Mouse (Mus musculus): ENCODE measurements at regions not wholly inside any gene's neighbourhood (a gene's known extent, or its start where the extent isn't known, plus 50 kb on each side); places are given as distances from the start of the nearest gene placed in this dataset.

GRCm38 (mm10) chr17:51534678-51535077 lies 298.4 kb downstream of the Satb1 start:
- H3K27me3 ChIP-seq (ENCODE audit: control insufficient read depth, insufficient read depth, insufficient read length) = no peaks in the 10 kb centered on the region
- TF ChIP-seq REST (IDR thresholded peaks at IDR 0.05; ENCODE audit: insufficient read depth, insufficient read length) (peak; percentile 63), MYOD1 (IDR thresholded peaks at IDR 0.05; ENCODE audit: control insufficient read depth in 1 of 3, insufficient read length in 2 of 3, low read depth in 2 of 3) (no peak), E2F4 (IDR thresholded peaks at IDR 0.05; ENCODE audit: insufficient read depth) (no peak), POLR2AphosphoS2 (IDR thresholded peaks at IDR 0.05; ENCODE audit: insufficient read length, low read depth) (no peak), POLR2A (IDR thresholded peaks at IDR 0.05; ENCODE audit: insufficient read length, low read depth) (no peak), MAX (IDR thresholded peaks at IDR 0.05; ENCODE audit: low read depth) (no peak), SRF (IDR thresholded peaks at IDR 0.05; ENCODE audit: control insufficient read depth, insufficient read length, low read depth) (no peak)
- peak overlapping the region; percentile 38 for H3K4me2 ChIP-seq (ENCODE audit: low read depth)
- no peak overlapping the region for H3K4me3 ChIP-seq
- no peaks in the 10 kb centered on the region for H3K79me2 ChIP-seq (ENCODE audit: control insufficient read depth, insufficient read depth)
- no peak overlapping the region for H3ac ChIP-seq (ENCODE audit: control insufficient read depth, insufficient read length)
- no peaks in the 10 kb centered on the region for H3K36me3 ChIP-seq (ENCODE audit: control insufficient read depth, insufficient read depth)

GRCm38 (mm10) chr17:51534270-51534669 lies 298.8 kb downstream of the Satb1 start:
- peak overlapping the region; percentile 38 for H3K4me2 ChIP-seq (ENCODE audit: low read depth)
- no peak overlapping the region for H3K4me3 ChIP-seq

GRCm38 (mm10) chr17:51528161-51528560 lies 304.9 kb downstream of the Satb1 start:
- no peaks in the 10 kb centered on the region for H3K36me3 ChIP-seq (ENCODE audit: control insufficient read depth, insufficient read depth)
- no peak for TF ChIP-seq TCF3 (IDR thresholded peaks at IDR 0.05; ENCODE audit: insufficient read length, low read depth)
- TF ChIP-seq E2F4 (IDR thresholded peaks at IDR 0.05; ENCODE audit: insufficient read depth) = no peak
- TF ChIP-seq TCF12 (IDR thresholded peaks at IDR 0.05; ENCODE audit: insufficient read depth, poor library complexity, severe bottlenecking) = no peak
- TF ChIP-seq REST (IDR thresholded peaks at IDR 0.05; ENCODE audit: insufficient read depth, insufficient read length) = no peak
- no peak for TF ChIP-seq MAX (IDR thresholded peaks at IDR 0.05; ENCODE audit: low read depth)
- H3K27me3 ChIP-seq (ENCODE audit: control insufficient read depth, insufficient read depth, insufficient read length) = no peaks in the 10 kb centered on the region
- no peak overlapping the region for H3K4me3 ChIP-seq
- H3K79me2 ChIP-seq (ENCODE audit: control insufficient read depth, insufficient read depth) = no peaks in the 10 kb centered on the region
- H3ac ChIP-seq (ENCODE audit: control insufficient read depth, insufficient read length) = no peak overlapping the region
- H3K4me2 ChIP-seq (ENCODE audit: low read depth) = no peak overlapping the region

More at GRCm38 (mm10) chr17:51534270-51534669, 298.8 kb downstream of the Satb1 start:
- H3K79me2 ChIP-seq (ENCODE audit: control insufficient read depth, insufficient read depth) = no peaks in the 10 kb centered on the region
- TF ChIP-seq TCF3 (IDR thresholded peaks at IDR 0.05; ENCODE audit: insufficient read length, low read depth) = no peak
- no peak for TF ChIP-seq TCF12 (IDR thresholded peaks at IDR 0.05; ENCODE audit: insufficient read depth, poor library complexity, severe bottlenecking)
- H3K36me3 ChIP-seq (ENCODE audit: control insufficient read depth, insufficient read depth) = no peaks in the 10 kb centered on the region
- no peak overlapping the region for H3ac ChIP-seq (ENCODE audit: control insufficient read depth, insufficient read length)
- H3K27me3 ChIP-seq (ENCODE audit: control insufficient read depth, insufficient read depth, insufficient read length) = no peaks in the 10 kb centered on the region

GRCm38 (mm10) chr17:51526881-51527280 lies 306.2 kb downstream of the Satb1 start:
- no peaks in the 10 kb centered on the region for H3K27me3 ChIP-seq (ENCODE audit: control insufficient read depth, insufficient read depth, insufficient read length)
- no peaks in the 10 kb centered on the region for H3K79me2 ChIP-seq (ENCODE audit: control insufficient read depth, insufficient read depth)
- no peak for TF ChIP-seq REST (IDR thresholded peaks at IDR 0.05; ENCODE audit: insufficient read depth, insufficient read length)
- no peak for TF ChIP-seq E2F4 (IDR thresholded peaks at IDR 0.05; ENCODE audit: insufficient read depth)
- no peak for TF ChIP-seq MYOG (IDR thresholded peaks at IDR 0.05; ENCODE audit: control insufficient read depth in 1 of 3, insufficient read depth in 1 of 3, insufficient read length in 2 of 3, low read depth in 2 of 3)
- TF ChIP-seq POLR2A (IDR thresholded peaks at IDR 0.05; ENCODE audit: insufficient read length, low read depth) = no peak
- no peak for TF ChIP-seq SRF (IDR thresholded peaks at IDR 0.05; ENCODE audit: control insufficient read depth, insufficient read length, low read depth)
- no peak for TF ChIP-seq TCF3 (IDR thresholded peaks at IDR 0.05; ENCODE audit: insufficient read length, low read depth)
- TF ChIP-seq POLR2AphosphoS2 (IDR thresholded peaks at IDR 0.05; ENCODE audit: insufficient read length, low read depth) = no peak
- TF ChIP-seq MYOD1 (IDR thresholded peaks at IDR 0.05; ENCODE audit: control insufficient read depth in 1 of 3, insufficient read length in 2 of 3, low read depth in 2 of 3) = no peak
- TF ChIP-seq CEBPB (IDR thresholded peaks at IDR 0.05; ENCODE audit: insufficient read depth, poor library complexity, severe bottlenecking) = no peak
- TF ChIP-seq TCF12 (IDR thresholded peaks at IDR 0.05; ENCODE audit: insufficient read depth, poor library complexity, severe bottlenecking) = no peak
- TF ChIP-seq USF1 (IDR thresholded peaks at IDR 0.05; ENCODE audit: low read depth) = no peak
- TF ChIP-seq MAX (IDR thresholded peaks at IDR 0.05; ENCODE audit: low read depth) = no peak

GRCm38 (mm10) chr17:51526464-51526863 lies 306.6 kb downstream of the Satb1 start:
- Histone ChIP-seq H3K4me2 (ENCODE audit: low read depth) (no peak overlapping the region), H3K4me3 (no peak overlapping the region), H3ac (ENCODE audit: control insufficient read depth, insufficient read length) (no peak overlapping the region), H3K79me2 (ENCODE audit: control insufficient read depth, insufficient read depth) (no peaks in the 10 kb centered on the region), H3K36me3 (ENCODE audit: control insufficient read depth, insufficient read depth) (no peaks in the 10 kb centered on the region), H3K27me3 (ENCODE audit: control insufficient read depth, insufficient read depth, insufficient read length) (no peaks in the 10 kb centered on the region)
- TF ChIP-seq TCF12 (IDR thresholded peaks at IDR 0.05; ENCODE audit: insufficient read depth, poor library complexity, severe bottlenecking) (no peak), MYOG (IDR thresholded peaks at IDR 0.05; ENCODE audit: control insufficient read depth in 1 of 3, insufficient read depth in 1 of 3, insufficient read length in 2 of 3, low read depth in 2 of 3) (no peak), E2F4 (IDR thresholded peaks at IDR 0.05; ENCODE audit: insufficient read depth) (no peak), REST (IDR thresholded peaks at IDR 0.05; ENCODE audit: insufficient read depth, insufficient read length) (no peak)

More at GRCm38 (mm10) chr17:51526881-51527280, 306.2 kb downstream of the Satb1 start:
- H3K36me3 ChIP-seq (ENCODE audit: control insufficient read depth, insufficient read depth) = no peaks in the 10 kb centered on the region
- H3ac ChIP-seq (ENCODE audit: control insufficient read depth, insufficient read length) = no peak overlapping the region
- H3K4me3 ChIP-seq = no peak overlapping the region
- H3K4me2 ChIP-seq (ENCODE audit: low read depth) = no peak overlapping the region

GRCm38 (mm10) chr17:51526021-51526420 lies 307.1 kb downstream of the Satb1 start:
- Histone ChIP-seq H3ac (ENCODE audit: control insufficient read depth, insufficient read length) (no peak overlapping the region), H3K36me3 (ENCODE audit: control insufficient read depth, insufficient read depth) (no peaks in the 10 kb centered on the region), H3K79me2 (ENCODE audit: control insufficient read depth, insufficient read depth) (no peaks in the 10 kb centered on the region), H3K27me3 (ENCODE audit: control insufficient read depth, insufficient read depth, insufficient read length) (no peaks in the 10 kb centered on the region), H3K4me2 (ENCODE audit: low read depth) (no peak overlapping the region), H3K4me3 (no peak overlapping the region)
- no peak for TF ChIP-seq POLR2AphosphoS2 (IDR thresholded peaks at IDR 0.05; ENCODE audit: insufficient read length, low read depth)
- TF ChIP-seq USF1 (IDR thresholded peaks at IDR 0.05; ENCODE audit: low read depth) = no peak
- TF ChIP-seq E2F4 (IDR thresholded peaks at IDR 0.05; ENCODE audit: insufficient read depth) = no peak
- no peak for TF ChIP-seq MYOG (IDR thresholded peaks at IDR 0.05; ENCODE audit: control insufficient read depth in 1 of 3, insufficient read depth in 1 of 3, insufficient read length in 2 of 3, low read depth in 2 of 3)
- no peak for TF ChIP-seq POLR2A (IDR thresholded peaks at IDR 0.05; ENCODE audit: insufficient read length, low read depth)
- TF ChIP-seq REST (IDR thresholded peaks at IDR 0.05; ENCODE audit: insufficient read depth, insufficient read length) = no peak
- TF ChIP-seq TCF12 (IDR thresholded peaks at IDR 0.05; ENCODE audit: insufficient read depth, poor library complexity, severe bottlenecking) = no peak
- no peak for TF ChIP-seq TCF3 (IDR thresholded peaks at IDR 0.05; ENCODE audit: insufficient read length, low read depth)
- no peak for TF ChIP-seq CEBPB (IDR thresholded peaks at IDR 0.05; ENCODE audit: insufficient read depth, poor library complexity, severe bottlenecking)
- no peak for TF ChIP-seq MYOD1 (IDR thresholded peaks at IDR 0.05; ENCODE audit: control insufficient read depth in 1 of 3, insufficient read length in 2 of 3, low read depth in 2 of 3)
- no peak for TF ChIP-seq SRF (IDR thresholded peaks at IDR 0.05; ENCODE audit: control insufficient read depth, insufficient read length, low read depth)
- TF ChIP-seq MAX (IDR thresholded peaks at IDR 0.05; ENCODE audit: low read depth) = no peak
